Mouse (Mus musculus) liver, embryonic 16.5 days (tissue): ENCODE measurements at regions not wholly inside any gene's neighbourhood (a gene's known extent, or its start where the extent isn't known, plus 50 kb on each side); places are given as distances from the start of the nearest gene placed in this dataset.

Experiments used
- ATAC-seq: fragments of 200-750 bp; cut with Nextera tagmentation; 2 replicates; pipeline ENCODE4 v1.8.0; 2017; ENCODE audit warnings: low read depth, mild to moderate bottlenecking, moderate number of reproducible peaks, moderate library complexity
- H3K27ac ChIP-seq: fragments of 300-500 bp; sonication (generic); 2 replicates; pipeline ENCODE4 v1.5.1; 2014; ENCODE audit warnings: mild to moderate bottlenecking, low read length
- H3K27me3 ChIP-seq: fragments of 300-500 bp; sonication (generic); 2 replicates; pipeline ENCODE4 v1.6.1; 2014; ENCODE audit warnings: low read depth, low read length, mixed read lengths; ENCODE audit not compliant: control insufficient read depth, insufficient read depth
- H3K36me3 ChIP-seq: fragments of 300-500 bp; sonication (generic); 2 replicates; pipeline ENCODE4 v1.6.1; 2014; ENCODE audit warnings: mild to moderate bottlenecking; ENCODE audit not compliant: control insufficient read depth, insufficient read depth
- H3K4me1 ChIP-seq: fragments of 300-500 bp; sonication (generic); 2 replicates; pipeline ENCODE4 v1.6.1; 2014; ENCODE audit warnings: low read depth, low read length, mixed read lengths; ENCODE audit not compliant: control insufficient read depth
- H3K4me2 ChIP-seq: fragments of 300-500 bp; sonication (generic); 2 replicates; pipeline ENCODE4 v1.6.1; 2014; ENCODE audit warnings: low read depth, low read length, mixed read lengths
- H3K4me3 ChIP-seq: fragments of 300-500 bp; sonication (generic); 2 replicates; pipeline ENCODE4 v1.5.1; 2014; ENCODE audit warnings: low read depth, mild to moderate bottlenecking, low read length
- H3K9ac ChIP-seq: fragments of 300-500 bp; sonication (generic); 2 replicates; pipeline ENCODE4 v1.6.1; 2014; ENCODE audit warnings: low read depth, low read length
- H3K9me3 ChIP-seq: fragments of 300-500 bp; sonication (generic); replicated peaks from 2 replicates; pipeline ENCODE4 v1.6.1; 2016; ENCODE audit warnings: low read length; ENCODE audit not compliant: control insufficient read depth
- WGBS: fragments of 180-500 bp; shearing (Covaris S2); extraction: QIAGEN DNeasy Blood & Tissue Kit; methylation state at CpG from one replicate; pipeline ENCODE4 v1.1.7; 2014; ENCODE audit not compliant: insufficient replicate concordance; 5-methylcytosine and 5-hydroxymethylcytosine counted together

DNA sequence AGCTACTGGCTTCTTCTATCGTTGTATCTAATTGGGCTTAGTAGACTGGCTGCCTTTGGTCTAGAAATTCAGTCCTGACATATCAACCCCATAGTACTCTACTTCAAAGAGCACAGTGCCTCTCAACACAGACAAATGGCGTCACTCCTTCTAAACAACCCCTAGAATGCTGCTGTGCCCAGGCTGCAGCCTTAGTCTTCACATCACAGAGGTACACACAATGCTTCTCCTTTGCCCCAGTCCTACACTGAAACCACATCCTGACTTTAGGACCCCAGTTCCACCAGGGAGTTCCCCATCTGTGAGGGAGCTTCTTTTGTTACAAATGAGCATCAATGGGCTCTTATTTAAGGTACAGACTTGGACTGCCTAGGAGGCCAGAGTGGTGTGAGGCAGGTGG, 312.6 kb downstream of the Cd83 start:
- 41% methylated on average over 2 of the region's 2 CpGs for WGBS
- H3K4me1 ChIP-seq: no peaks in the 10 kb centered on the region
- H3K4me2 ChIP-seq: no peak overlapping the region
- no peak for ATAC-seq
- no peak overlapping the region for H3K27ac ChIP-seq
- H3K36me3 ChIP-seq: no peaks in the 10 kb centered on the region
- H3K27me3 ChIP-seq: peaks cover 5% of the 10 kb centered on the region
- H3K4me3 ChIP-seq: no peak overlapping the region
- no peak overlapping the region for H3K9ac ChIP-seq
- no peaks in the 10 kb centered on the region for H3K9me3 ChIP-seq

DNA sequence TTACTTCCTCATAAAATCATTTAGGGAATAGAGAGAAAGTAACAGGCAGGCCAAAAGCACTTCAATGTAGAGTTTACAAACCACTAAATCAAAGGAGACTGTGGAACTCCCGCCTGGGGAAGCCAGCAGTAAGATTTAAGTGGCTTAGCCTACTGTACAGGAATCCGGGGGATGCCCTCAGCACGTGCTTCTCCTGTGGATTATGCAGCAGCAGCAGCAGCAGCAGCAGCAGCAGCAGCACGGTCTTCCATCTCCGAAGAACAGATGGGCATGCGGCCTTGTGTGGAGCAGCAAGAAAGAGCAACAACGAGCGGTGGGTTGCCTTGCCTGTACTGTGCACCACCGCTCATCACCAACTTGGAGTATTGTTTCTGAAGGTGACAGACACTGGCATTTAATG, 314.9 kb downstream of the Cd83 start:
- Histone ChIP-seq H3K4me2 (no peak overlapping the region), H3K27ac (no peak overlapping the region), H3K4me1 (no peaks in the 10 kb centered on the region), H3K27me3 (peaks cover 5% of the 10 kb centered on the region), H3K36me3 (no peaks in the 10 kb centered on the region), H3K4me3 (no peak overlapping the region), H3K9me3 (no peaks in the 10 kb centered on the region), H3K9ac (no peak overlapping the region)
- no peak for ATAC-seq
- 54% methylated on average over 9 of the region's 9 CpGs for WGBS

DNA sequence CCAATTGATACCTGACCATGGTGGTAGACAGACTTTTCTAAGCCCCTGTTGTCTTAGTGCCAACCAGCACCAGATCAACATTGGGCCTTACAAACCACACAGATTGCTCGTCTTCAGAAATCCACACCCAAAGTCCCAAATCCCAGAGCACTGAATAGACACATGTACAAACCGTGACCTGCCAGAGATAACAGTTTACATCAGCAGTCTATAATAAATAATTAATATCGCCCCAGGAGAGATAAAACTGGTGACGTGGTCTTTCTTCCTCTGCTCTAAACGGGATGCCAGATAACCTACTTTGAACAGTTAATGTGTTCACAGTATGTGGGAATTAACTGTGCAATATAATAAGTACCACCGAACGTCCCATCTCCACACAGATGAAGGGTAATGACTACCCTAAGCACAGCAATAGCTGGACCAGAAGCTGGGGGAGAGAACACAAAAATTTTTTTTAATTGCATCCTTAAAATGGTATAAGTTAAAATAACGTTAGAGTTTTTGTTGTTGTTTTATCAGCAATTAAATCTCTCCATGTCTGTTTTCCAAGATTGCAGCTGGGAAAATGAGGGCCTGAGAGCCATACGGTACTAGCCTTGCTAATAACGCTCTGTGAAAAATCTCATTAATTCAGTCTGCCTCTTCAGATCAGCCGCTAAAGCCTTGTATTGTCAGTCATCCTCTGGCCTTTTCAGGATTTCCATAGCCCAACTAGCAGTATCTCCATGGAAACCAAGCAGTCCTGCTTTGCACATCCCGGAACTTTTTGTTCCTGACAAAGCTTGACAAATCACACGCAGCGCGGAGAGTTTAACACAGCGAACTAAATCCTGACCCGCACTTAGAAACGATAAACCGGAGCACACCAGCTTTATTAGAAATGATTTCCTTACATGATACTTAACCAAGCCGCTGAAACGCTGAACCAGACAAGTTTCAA, 315.8 kb downstream of the Cd83 start:
- 28% methylated on average over 21 of the region's 21 CpGs for WGBS
- Histone ChIP-seq H3K4me2 (no peak overlapping the region), H3K27me3 (peaks cover 5% of the 10 kb centered on the region), H3K9me3 (no peaks in the 10 kb centered on the region), H3K4me1 (no peaks in the 10 kb centered on the region), H3K36me3 (no peaks in the 10 kb centered on the region), H3K9ac (no peak overlapping the region), H3K27ac (no peak overlapping the region), H3K4me3 (no peak overlapping the region)
- no peak for ATAC-seq

GRCm38 (mm10) chr13:44101161-44101560, 316.6 kb downstream of the Cd83 start:
- H3K9ac ChIP-seq: no peak overlapping the region
- no peak overlapping the region for H3K4me2 ChIP-seq
- no peak overlapping the region for H3K4me3 ChIP-seq
- no peaks in the 10 kb centered on the region for H3K9me3 ChIP-seq
- no peaks in the 10 kb centered on the region for H3K4me1 ChIP-seq
- H3K27ac ChIP-seq: no peak overlapping the region
- WGBS: 17% methylated on average over 6 of the region's 6 CpGs
- H3K27me3 ChIP-seq: peaks cover 5% of the 10 kb centered on the region
- no peak for ATAC-seq
- H3K36me3 ChIP-seq: no peaks in the 10 kb centered on the region

- 65% methylated on average over 6 of the region's 6 CpGs for WGBS
- Histone ChIP-seq H3K4me2 (no peak overlapping the region), H3K4me1 (no peaks in the 10 kb centered on the region), H3K9me3 (no peaks in the 10 kb centered on the region), H3K9ac (no peak overlapping the region), H3K27ac (no peak overlapping the region), H3K36me3 (no peaks in the 10 kb centered on the region), H3K27me3 (peaks cover 5% of the 10 kb centered on the region), H3K4me3 (no peak overlapping the region)
- ATAC-seq: no peak
Measured at GRCm38 (mm10) chr13:44101806-44102205, 317.2 kb downstream of the Cd83 start.

DNA sequence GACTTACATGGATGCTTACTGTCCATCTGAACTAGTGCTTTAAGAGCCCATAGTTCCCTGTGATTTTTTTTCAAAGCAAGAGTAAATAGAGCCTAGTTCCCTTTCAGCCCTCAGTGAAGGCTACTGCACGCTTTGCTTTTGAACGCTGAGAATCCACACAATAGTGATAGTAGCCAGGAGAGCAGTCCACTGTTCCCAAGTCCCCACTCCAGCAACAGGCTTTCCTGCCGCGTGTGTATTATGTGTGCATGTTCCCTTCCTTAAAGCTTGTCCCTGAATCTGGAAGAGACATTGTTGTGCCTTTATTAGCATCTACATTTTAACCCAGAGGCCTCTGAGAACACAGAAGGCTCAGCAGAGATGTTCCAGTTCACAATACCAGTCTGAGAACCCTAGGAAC, 317.7 kb downstream of the Cd83 start:
- Histone ChIP-seq H3K27ac (no peak overlapping the region), H3K4me2 (no peak overlapping the region), H3K4me3 (no peak overlapping the region), H3K27me3 (peaks cover 5% of the 10 kb centered on the region), H3K36me3 (no peaks in the 10 kb centered on the region), H3K9me3 (no peaks in the 10 kb centered on the region), H3K9ac (no peak overlapping the region), H3K4me1 (no peaks in the 10 kb centered on the region)
- WGBS: 60% methylated on average over 4 of the region's 4 CpGs
- ATAC-seq: no peak

GRCm38 (mm10) chr13:44103340-44103739, 318.8 kb downstream of the Cd83 start:
- no peaks in the 10 kb centered on the region for H3K4me1 ChIP-seq
- no peak overlapping the region for H3K27ac ChIP-seq
- H3K9ac ChIP-seq: no peak overlapping the region
- no peak overlapping the region for H3K4me3 ChIP-seq
- H3K36me3 ChIP-seq: no peaks in the 10 kb centered on the region
- no peak for ATAC-seq
- no peaks in the 10 kb centered on the region for H3K9me3 ChIP-seq
- no peak overlapping the region for H3K4me2 ChIP-seq
- WGBS: 57% methylated on average over 7 of the region's 7 CpGs
- H3K27me3 ChIP-seq: peaks cover 5% of the 10 kb centered on the region

DNA sequence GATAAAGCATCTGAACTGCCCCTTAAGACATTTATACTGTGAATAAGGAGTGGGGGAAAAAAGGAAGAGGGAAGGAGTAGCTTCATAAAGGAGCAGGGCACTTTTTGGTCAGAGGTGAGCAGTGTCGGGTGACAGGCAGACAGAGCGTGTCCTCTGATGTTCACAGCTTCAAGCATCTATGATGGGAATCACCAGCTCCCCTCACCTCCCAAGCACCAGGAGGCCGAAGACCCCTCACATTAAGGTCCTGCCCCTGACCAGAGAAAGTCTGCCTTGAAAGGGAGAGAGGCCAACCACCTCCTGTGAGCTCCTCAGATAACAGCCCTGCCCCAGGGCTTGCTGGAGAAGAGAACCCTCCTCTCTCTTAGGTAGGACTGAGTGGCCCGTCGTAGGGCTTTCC, 320.6 kb downstream of the Cd83 start:
- no peak for ATAC-seq
- WGBS: 54% methylated on average over 5 of the region's 5 CpGs
- H3K9me3 ChIP-seq: no peaks in the 10 kb centered on the region

GRCm38 (mm10) chr13:44108695-44109094, 324.1 kb downstream of the Cd83 start:
- ATAC-seq: no peak
- Histone ChIP-seq H3K27me3 (no peaks in the 10 kb centered on the region), H3K27ac (no peak overlapping the region), H3K4me2 (no peak overlapping the region), H3K9ac (no peak overlapping the region), H3K36me3 (no peaks in the 10 kb centered on the region), H3K9me3 (no peaks in the 10 kb centered on the region), H3K4me1 (no peaks in the 10 kb centered on the region), H3K4me3 (no peak overlapping the region)
- 75% methylated on average over 11 of the region's 11 CpGs for WGBS

More for the DNA sequence above, 320.6 kb downstream of the Cd83 start:
- Histone ChIP-seq H3K9ac (no peak overlapping the region), H3K27me3 (peaks cover 5% of the 10 kb centered on the region), H3K36me3 (no peaks in the 10 kb centered on the region), H3K4me2 (no peak overlapping the region), H3K27ac (no peak overlapping the region), H3K4me3 (no peak overlapping the region), H3K4me1 (no peaks in the 10 kb centered on the region)
